In the genomic region with DNA sequence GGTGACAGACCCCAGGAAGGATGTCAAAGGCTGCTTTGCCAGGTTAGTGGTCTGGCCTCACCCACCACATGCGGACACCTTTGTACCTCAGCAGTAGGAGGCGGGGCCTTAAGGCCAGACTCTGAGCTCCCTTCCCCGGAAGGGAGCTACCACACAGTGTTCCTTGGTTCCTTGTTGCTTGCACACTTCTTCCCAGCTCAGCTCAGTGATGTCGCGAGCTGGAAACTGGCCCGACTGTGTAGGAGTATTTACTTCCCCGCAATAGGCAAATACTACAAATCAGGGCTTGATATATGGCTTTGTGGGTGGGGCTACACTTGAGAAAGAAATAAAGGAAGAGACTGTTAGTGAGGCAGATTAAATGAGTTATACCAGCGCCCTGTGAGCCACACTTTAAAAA, we compare ENCODE assay signal across 14 mouse cellular contexts. TPM values are rescaled to one million over a fixed set of nuclear protein-coding genes. Genes with fewer than 3 reads are reported as not detected.
DNase-seq lines count a peak whose midpoint lies in the region; ATAC-seq and TF ChIP-seq lines count a peak whose summit lies in the region.
"Had no signal": no experiment of that assay in that cellular context is flagged by ENCODE, and none has a peak within 500 bp of the region (broad histone marks: within the 10 kb centered on the region; RNA-seq: fewer than 3 reads in every experiment).

No protein-coding gene starts in this region.

- H3K4me1 ChIP-seq in lung, embryonic 14.5 days (ENCODE audit: insufficient read depth), result no peaks in the 10 kb centered on the region
- H3K4me1 ChIP-seq in stomach, embryonic 16.5 days (ENCODE audit: control insufficient read depth, insufficient read depth, low read length), result peaks cover 25% of the 10 kb centered on the region
- H3K4me1 ChIP-seq: forebrain, embryonic 15.5 days had no signal

- H3K4me3 ChIP-seq in lung, embryonic 14.5 days (ENCODE audit: low read depth, low read length), result no peak overlapping the region
- no peak overlapping the region for H3K4me3 ChIP-seq in stomach, embryonic 16.5 days (replicated peaks; ENCODE audit: low read length)
- H3K4me3 ChIP-seq: forebrain, embryonic 15.5 days; heart, embryonic 15.5 days; myocyte had no signal

- no peaks in the 10 kb centered on the region for H3K9me3 ChIP-seq in lung, embryonic 14.5 days (ENCODE audit: low read depth, low read length)
- H3K9me3 ChIP-seq in stomach, embryonic 16.5 days (replicated peaks; ENCODE audit: control insufficient read depth, low read length), result no peaks in the 10 kb centered on the region
- H3K9me3 ChIP-seq: forebrain, embryonic 15.5 days; heart, embryonic 15.5 days had no signal

- WGBS in lung, embryonic 14.5 days, result 26% methylated on average over 8 of the region's 8 CpGs
- WGBS in stomach, embryonic 16.5 days, result 27% methylated on average over 8 of the region's 8 CpGs

- no peak overlapping the region for H3K4me2 ChIP-seq in lung, embryonic 14.5 days
- H3K4me2 ChIP-seq in stomach, embryonic 16.5 days (ENCODE audit: low read depth, low read length), result peak overlapping the region; percentile 17; the same call in 1 of the 2 replicates
- H3K4me2 ChIP-seq: forebrain, embryonic 15.5 days; heart, embryonic 15.5 days had no signal

- H3K27ac ChIP-seq in lung, embryonic 14.5 days (ENCODE audit: low read depth), result peak overlapping the region; percentile 18; the same call in 1 of the 2 replicates
- H3K27ac ChIP-seq in stomach, embryonic 16.5 days (ENCODE audit: low read length), result peak overlapping the region; percentile 92
- H3K27ac ChIP-seq: forebrain, embryonic 15.5 days; heart, embryonic 15.5 days; hindbrain, postnatal 0 days had no signal

- peak; percentile 67; the same call in 1 of the 2 replicates for ATAC-seq in lung, embryonic 14.5 days (ENCODE audit: insufficient read depth)
- peak; percentile 91; the same call in 1 of the 2 replicates for ATAC-seq in stomach, embryonic 16.5 days (ENCODE audit: insufficient read depth, low FRiP score)
- ATAC-seq: forebrain, embryonic 15.5 days; hindbrain, postnatal 0 days had no signal

- no peak overlapping the region for H3K9ac ChIP-seq in lung, embryonic 14.5 days
- peak overlapping the region; percentile 55; the same call in 1 of the 2 replicates for H3K9ac ChIP-seq in stomach, embryonic 16.5 days (ENCODE audit: low read length)
- H3K9ac ChIP-seq: forebrain, embryonic 15.5 days; heart, embryonic 15.5 days had no signal

- H3K27me3 ChIP-seq in lung, embryonic 14.5 days (ENCODE audit: insufficient read depth, low read length), result no peaks in the 10 kb centered on the region
- H3K27me3 ChIP-seq in stomach, embryonic 16.5 days (ENCODE audit: control insufficient read depth, insufficient read depth, low read length), result no peaks in the 10 kb centered on the region
- H3K27me3 ChIP-seq: forebrain, embryonic 15.5 days; heart, embryonic 15.5 days had no signal

- no peaks in the 10 kb centered on the region for H3K36me3 ChIP-seq in lung, embryonic 14.5 days (ENCODE audit: insufficient read depth)
- H3K36me3 ChIP-seq in stomach, embryonic 16.5 days (ENCODE audit: control insufficient read depth, insufficient read depth, low read length), result no peaks in the 10 kb centered on the region
- H3K36me3 ChIP-seq: forebrain, embryonic 15.5 days; heart, embryonic 15.5 days had no signal

- peak; percentile 16 for DNase-seq in kidney, postnatal 14 days
- DNase-seq in kidney, adult 18-20 months, result no peak
- DNase-seq in gonadal fat pad, adult 2 months (ENCODE audit: low read depth), result peak; percentile 63
- DNase-seq in lung, embryonic 14.5 days, result peak; percentile 76
- DNase-seq in MN1 (ENCODE audit: low spot score), result no peak
- DNase-seq in layer of hippocampus, adult 9-10 months (ENCODE audit: low spot score), result no peak
- DNase-seq: cerebellum, adult 8-10 months; gastrocnemius, postnatal 25 days; spleen, adult 18-20 months had no signal

- no peak for TF ChIP-seq CTCF in lung, embryonic 14.5 days (IDR thresholded peaks at IDR 0.05; ENCODE audit: low read depth)

RNA-seq across cellular contexts. Expression of a gene that starts 48.9 kb away (rescaled TPM):
- polyA plus RNA-seq in gonadal fat pad, adult 2 months (2012; rRNA removed), result 4.0 and 5.1 TPM in 2 replicates
- polyA plus RNA-seq in lung, embryonic 14.5 days (2014; fragmentation: Nextera tagmentation; extraction: Ambion mirVana), result 4.9 and 5.9 TPM in 2 replicates
- 29.0 and 34.5 TPM in 2 replicates for polyA plus RNA-seq in stomach, embryonic 16.5 days (2015; fragmentation: Nextera tagmentation; extraction: Ambion mirVana)

Comparison
In these comparisons a context has a peak if more than half of its experiments do, and no peak if none do; other contexts are left out.
1. DNase-seq: peak in kidney, postnatal 14 days (single experiment), gonadal fat pad, adult 2 months (single experiment) and lung, embryonic 14.5 days (single experiment); none in kidney, adult 18-20 months (single experiment), MN1 (single experiment) and layer of hippocampus, adult 9-10 months (single experiment).